Mouse (Mus musculus): Measurements from ENCODE around the gene Hist1h4h.
"Not testable (repeated sequence)": the region's sequence is repeated elsewhere in the genome, so short reads cannot be mapped to it uniquely, and the experiment has no call there.

Hist1h4h gene

DNA sequence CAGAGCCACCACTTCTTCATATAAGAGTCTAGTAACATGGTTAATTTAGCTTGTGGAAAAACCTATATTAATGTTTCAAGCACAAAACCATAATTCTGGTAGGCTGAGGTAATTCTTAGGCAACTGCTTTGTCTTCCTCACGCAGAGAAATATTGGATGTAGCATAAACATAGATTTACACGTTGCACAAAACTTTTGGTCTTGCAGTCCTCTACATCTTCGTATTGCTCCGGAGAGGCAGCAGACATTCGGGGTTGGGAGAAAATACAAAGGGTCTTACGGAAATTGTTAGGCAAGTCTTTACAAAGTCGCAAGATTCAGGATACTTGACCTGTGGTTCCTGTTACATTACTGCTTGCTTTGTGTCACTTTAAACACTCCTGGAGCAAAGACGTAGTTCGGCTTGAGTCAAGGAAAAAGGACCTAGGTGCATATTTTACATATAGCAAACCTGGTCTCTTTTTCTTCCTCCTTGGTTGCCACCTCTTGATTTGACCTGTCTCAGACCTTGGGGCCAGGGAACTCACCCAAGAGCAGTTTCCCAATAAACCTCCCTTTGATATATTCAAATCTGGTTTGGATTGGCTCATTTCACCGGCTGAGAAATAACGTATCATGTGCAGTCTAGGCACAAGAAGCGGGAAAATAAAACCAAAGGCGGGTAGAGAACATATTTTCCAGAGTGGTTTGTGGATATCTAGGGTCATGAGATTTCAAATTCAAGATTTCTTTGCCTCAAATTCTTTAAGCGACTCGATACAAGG is 3.7 kb downstream of the Hist1h4h start:
- DNase-seq (ENCODE audit: low spot score), result peak; percentile 37

DNA sequence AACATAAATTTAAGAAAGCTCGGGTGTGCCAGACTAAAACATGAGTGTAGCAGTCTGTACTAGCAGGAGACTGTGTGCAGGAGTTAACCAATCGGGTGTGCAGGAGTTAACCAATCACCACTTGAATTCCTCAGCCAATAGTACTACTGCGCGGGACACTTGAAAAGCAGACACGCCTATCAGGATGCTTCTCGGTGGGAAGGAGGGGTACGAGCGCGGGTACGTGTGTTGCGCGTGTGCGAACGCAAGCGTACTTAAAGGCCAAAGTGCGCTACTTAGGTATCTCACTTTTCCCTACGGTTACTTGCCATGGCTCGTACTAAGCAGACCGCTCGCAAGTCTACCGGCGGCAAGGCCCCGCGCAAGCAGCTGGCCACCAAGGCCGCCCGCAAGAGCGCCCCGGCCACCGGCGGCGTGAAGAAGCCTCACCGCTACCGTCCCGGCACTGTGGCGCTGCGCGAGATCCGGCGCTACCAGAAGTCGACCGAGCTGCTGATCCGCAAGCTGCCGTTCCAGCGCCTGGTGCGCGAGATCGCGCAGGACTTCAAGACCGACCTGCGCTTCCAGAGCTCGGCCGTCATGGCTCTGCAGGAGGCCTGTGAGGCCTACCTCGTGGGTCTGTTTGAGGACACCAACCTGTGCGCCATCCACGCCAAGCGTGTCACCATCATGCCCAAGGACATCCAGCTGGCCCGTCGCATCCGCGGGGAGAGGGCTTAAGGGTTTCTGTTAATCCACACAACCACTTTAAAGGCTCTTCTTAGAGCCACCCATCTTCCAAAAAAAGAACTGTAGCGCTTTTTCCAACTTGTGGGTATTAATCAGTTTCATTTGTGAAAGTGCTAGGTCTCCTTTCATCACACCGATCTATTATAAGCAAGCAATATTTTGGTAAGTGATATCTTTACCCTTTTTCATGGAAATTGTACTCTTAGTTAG is 4.6 kb downstream of the Hist1h4h start, which contains the start of gene Hist1h3g:
Hist1h3g (plus strand) TSS at position 286 of the 939 bp plus-strand sequence.
- peak; percentile 93 for DNase-seq (ENCODE audit: low spot score)

DNA sequence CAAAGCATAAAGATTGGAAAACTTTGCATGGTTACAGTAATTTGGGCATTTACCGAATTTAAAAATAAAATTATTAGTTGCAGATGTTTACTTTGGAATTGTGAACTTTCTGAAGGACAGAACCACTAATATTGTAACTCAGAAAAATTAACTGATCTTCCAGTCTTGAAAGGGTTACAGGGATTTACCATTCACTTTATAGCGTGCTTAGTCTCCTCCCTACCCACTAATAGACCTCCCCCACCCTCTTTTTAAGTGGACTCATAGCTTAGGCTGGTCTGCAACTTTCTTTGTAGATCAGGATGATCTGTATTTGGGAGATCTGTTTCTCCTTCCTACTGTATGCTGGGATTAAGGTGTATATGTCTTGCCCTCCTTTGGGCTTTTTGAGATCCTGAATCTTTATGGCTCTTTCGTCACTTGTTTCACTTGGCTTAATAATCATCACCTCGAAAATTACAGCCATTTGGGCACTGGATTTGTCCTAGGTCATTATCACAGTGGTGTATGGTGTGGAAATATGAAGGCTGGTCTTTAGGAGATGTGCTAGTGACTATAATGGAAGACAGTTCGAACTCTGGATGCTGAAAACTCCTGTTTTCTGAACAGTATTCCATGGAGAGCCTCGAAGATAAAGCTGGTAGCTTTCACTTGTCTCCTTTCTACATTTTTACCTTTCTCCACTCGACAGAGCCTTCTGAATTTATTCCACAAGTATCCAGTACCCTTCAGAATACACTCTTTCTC is 5.4 kb downstream of the Hist1h4h start:
- DNase-seq (ENCODE audit: low spot score), result no peak

DNA sequence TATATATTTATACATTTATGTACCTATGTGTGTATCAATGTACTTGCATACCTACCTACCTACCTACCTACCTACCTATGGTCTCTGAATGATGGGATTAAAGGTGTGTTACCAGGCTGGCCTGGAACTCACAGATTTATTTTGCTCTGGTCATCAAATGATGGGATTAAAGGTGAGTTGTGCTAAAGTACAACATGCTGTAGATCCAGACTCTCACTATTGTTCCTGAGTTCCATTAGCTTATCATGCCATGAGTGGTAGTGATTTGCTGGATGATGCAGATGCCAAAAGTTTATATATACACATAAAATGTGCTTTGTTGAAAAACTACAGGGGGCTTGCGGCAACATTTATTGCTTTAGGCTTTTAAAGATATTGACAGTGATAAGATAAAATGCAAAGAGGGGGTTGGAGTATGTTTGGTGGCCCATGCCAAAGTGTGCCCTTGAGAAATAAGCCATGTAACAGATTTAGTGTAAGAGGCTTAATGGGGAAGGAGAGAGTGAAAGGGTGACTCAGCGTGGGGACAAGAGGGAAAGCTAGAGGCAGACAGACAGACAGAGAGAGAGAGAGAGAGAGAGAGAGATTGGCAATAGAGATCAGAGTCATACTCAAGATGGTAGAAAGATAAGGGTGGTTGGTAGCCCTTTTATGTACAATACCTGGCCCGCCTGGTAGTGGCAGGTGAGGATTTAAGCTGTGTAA is 6.3 kb downstream of the Hist1h4h start:
- DNase-seq (ENCODE audit: low spot score), result no peak

DNA sequence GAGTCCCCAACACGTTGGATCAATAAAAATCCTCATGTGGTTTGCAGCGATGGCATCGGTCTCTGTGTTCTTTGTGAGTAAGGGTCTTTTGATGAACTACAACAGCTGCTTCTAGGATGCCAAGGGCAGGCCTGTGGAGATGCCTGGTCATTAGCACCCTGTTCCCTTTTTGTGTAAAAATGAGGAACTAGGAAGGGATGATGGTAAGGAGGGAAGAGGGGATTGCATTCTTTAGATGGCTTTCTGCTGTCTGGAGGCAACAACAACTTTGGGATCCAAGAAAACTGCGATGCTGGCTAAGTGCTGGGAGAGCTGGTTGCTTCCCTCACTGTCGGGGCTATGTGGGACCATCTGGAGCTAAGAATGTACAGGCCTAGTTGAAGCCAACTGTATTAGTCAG is 7.4 kb downstream of the Hist1h4h start:
- DNase-seq (ENCODE audit: low spot score), result no peak

DNA sequence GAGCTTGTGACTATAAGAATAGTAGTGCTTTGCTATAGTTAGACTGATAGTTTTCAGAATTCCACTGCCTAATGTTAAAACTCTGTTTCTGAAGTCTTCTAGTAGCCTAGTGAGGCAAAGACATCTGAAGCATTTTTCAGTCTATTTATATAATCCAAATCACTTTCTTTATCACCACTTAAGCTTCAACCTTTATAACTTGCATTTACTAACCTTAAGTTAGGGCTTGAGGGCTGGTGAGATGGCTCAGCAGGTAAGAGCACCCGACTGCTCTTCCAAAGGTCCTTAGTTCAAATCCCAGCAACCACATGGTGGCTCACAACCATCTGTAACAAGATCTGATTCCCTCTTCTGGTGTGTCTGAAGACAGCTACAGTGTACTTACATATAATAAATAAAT is 9.0 kb downstream of the Hist1h4h start:
- DNase-seq (ENCODE audit: low spot score), result not testable (repeated sequence)

DNA sequence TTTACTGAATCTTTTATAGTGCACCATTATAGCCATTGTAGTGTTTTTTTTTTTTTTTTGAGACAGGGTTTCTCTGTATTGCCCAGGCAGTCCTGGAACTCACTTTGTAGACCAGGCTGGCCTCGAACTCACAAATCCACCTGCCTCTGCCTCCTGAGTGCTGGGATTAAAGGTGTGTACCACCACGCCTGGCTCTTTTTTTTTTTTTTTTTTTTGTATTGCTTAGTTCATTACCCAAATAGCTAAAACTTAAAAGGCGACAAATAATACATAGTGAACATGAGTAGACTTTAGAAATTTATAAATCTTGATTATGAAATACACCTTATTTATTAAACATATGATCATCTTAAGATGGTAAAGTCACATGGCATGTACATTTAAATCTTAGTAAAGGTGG is 10.6 kb downstream of the Hist1h4h start:
- no peak for DNase-seq (ENCODE audit: low spot score)

DNA sequence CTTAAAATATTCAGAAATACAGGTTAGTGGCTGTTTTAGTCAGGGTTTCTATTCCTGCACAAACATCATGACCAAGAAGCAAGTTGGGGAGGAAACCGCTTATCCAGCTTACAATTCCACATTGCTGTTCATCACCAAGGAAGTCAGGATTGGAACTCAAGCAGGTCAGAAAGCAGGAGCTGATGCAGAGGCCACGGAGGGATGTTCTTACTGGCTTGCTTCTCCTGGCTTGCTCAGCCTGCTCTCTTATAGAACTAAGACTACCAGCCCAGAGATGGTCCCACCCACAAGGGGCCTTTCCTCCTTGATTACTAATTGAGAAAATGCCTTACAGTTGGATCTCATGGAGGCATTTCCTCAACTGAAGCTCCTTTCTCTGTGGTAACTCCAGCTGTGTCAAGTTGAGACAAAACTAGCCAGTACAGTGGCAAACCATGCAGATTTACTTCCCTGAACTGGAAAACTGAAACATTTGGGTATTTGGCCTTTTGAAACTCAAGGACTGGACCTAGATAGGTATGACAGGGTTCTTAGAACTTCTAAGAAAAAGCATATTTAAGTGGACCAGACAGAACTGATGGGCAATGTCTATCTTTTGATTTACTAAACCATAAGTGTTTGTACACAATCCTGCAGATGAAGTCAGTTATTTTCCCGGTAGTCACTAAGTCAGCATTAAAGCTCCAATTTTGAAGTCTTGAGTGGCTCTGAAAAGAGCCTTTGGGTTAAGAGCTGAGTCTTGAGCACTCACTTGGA is 11.6 kb downstream of the Hist1h4h start:
- DNase-seq (ENCODE audit: low spot score), result not testable (repeated sequence)

DNA sequence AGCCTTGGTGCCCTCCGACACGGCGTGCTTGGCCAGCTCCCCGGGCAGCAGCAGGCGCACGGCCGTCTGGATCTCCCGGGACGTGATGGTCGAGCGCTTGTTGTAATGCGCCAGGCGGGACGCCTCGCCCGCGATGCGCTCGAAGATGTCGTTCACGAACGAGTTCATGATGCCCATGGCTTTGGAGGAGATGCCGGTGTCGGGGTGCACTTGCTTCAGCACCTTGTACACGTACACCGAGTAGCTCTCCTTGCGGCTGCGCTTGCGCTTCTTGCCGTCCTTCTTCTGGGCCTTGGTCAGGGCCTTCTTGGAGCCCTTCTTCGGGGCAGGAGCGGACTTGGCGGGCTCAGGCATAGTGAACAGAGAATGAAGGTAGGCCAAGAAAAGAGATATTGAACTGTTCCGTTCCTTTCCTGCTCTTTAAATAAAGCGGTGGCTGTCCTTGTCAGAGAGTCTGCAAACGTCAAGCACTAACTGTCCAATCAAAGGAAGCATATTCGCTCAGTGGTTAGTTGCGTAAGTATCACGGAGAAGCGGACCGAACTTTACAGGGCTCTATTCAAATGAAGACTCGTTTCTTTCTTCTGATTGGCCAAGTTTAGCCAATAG is 12.3 kb downstream of the Hist1h4h start, which contains the start of gene Hist1h2bh:
Hist1h2bh (minus strand) TSS at position 394 of the 609 bp plus-strand sequence.
- DNase-seq (ENCODE audit: low spot score), result peak; percentile 81

DNA sequence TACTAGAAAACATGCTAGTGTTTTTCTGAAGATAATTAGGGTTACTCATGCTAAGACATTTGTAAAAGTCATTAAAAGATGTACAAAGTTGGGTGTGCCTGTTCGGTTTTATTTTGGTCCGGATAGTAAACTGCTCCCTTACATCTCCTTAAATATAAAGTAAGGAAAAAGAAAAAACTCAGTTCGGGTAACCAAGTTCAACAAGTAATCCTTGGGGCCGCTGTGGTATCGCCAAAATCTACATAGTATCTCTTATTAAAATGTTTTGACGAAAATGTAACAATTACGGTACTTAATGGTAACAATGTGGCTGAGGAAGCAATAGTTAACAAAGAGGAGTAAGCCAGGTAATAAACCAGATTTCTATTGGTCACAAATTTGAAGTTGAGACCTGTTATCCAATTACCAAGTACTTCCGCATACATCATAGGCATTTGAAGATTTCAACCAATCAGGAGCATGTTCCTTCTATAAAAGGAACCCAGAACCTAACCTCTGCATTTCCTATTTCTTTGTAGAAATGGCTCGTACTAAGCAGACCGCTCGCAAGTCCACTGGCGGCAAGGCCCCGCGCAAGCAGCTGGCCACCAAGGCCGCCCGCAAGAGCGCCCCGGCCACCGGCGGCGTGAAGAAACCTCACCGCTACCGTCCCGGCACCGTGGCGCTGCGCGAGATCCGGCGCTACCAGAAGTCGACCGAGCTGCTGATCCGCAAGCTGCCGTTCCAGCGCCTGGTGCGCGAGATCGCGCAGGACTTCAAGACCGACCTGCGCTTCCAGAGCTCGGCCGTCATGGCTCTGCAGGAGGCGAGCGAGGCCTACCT is 13.3 kb downstream of the Hist1h4h start, which contains the start of gene Hist1h3f:
Hist1h3f (plus strand) TSS at position 88 of the 822 bp plus-strand sequence.
- DNase-seq (ENCODE audit: low spot score), result peak; percentile 93

DNA sequence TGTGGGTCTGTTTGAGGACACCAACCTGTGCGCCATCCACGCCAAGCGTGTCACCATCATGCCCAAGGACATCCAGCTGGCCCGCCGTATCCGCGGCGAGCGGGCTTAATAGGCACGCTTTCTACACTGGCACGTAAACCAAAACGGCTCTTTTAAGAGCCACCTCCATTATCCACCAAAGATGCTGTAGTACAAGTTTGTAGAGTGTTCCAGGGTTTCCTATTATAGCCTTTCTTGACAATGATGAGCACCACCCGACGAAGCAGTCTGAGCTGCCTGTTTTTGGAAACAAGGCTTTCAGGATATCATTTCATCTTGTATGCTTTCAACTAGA is 13.9 kb downstream of the Hist1h4h start:
- not testable (repeated sequence) for DNase-seq (ENCODE audit: low spot score)

DNA sequence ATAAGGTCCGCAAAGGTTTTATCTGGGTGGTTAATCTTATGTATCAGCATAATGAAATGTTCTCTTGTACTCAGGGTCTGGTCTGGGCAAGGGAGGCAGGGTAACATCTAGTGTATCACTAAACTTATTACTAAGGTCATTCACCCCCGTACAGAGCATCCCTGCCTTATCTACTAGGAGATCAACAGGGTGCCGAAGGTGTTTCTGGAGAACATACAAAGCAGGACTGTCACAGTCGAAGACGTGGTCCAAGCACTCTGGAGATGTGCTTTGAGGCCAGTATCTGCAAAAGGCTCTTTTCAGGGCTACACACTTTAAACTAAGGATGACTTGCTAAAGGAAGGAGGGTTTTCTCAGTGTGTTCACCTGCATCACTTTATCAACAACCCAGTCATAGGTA is 15.8 kb downstream of the Hist1h4h start:
- no peak for DNase-seq (ENCODE audit: low spot score)

DNA sequence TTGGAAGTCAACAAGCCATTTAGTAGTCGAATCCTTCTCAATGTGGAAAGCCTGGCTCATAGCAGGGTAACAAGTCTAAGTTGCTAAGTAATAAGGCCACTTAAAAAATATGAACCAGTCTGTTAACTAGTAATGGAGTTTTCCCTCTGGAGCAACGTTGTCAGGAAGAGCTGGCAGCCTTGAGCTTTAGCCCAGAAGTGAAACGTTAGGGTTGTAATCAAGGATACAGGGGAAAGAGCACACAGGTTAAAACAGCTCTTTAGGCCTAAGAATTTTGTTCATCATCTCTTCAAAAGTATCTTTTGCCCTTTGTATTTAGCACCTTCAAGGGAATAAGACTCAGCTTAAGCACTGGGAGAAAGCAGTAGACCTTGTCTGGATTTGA is 19.9 kb downstream of the Hist1h4h start:
- DNase-seq (ENCODE audit: low spot score), result no peak

DNA sequence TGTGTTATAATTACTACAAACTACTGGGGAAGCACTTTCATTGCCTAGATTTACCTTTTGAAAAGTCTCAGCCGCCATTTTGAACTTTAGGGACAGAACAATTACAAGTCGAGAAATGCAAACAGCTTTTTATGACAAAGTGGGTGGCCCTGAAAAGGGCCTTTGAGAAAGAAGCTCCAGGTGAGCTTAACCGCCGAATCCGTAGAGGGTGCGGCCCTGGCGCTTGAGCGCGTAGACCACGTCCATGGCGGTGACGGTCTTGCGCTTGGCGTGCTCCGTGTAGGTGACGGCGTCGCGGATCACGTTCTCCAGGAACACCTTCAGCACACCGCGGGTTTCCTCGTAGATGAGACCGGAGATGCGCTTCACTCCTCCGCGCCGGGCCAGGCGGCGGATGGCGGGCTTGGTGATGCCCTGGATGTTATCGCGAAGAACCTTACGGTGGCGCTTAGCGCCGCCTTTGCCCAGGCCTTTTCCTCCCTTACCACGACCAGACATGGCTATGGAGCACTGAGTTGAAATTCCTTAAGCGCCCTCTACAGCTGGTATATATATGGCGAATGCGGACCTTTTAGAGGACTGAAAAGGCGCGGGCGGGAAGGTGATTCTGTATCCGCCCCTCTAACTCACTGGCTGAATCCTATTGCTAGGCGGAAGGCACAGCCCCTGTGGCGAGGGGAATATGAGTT is 20.4 kb downstream of the Hist1h4h start, which contains the start of gene Hist1h4f:
Hist1h4f (minus strand) TSS at position 503 of the 689 bp plus-strand sequence.
- DNase-seq (ENCODE audit: low spot score), result peak; percentile 93

DNA sequence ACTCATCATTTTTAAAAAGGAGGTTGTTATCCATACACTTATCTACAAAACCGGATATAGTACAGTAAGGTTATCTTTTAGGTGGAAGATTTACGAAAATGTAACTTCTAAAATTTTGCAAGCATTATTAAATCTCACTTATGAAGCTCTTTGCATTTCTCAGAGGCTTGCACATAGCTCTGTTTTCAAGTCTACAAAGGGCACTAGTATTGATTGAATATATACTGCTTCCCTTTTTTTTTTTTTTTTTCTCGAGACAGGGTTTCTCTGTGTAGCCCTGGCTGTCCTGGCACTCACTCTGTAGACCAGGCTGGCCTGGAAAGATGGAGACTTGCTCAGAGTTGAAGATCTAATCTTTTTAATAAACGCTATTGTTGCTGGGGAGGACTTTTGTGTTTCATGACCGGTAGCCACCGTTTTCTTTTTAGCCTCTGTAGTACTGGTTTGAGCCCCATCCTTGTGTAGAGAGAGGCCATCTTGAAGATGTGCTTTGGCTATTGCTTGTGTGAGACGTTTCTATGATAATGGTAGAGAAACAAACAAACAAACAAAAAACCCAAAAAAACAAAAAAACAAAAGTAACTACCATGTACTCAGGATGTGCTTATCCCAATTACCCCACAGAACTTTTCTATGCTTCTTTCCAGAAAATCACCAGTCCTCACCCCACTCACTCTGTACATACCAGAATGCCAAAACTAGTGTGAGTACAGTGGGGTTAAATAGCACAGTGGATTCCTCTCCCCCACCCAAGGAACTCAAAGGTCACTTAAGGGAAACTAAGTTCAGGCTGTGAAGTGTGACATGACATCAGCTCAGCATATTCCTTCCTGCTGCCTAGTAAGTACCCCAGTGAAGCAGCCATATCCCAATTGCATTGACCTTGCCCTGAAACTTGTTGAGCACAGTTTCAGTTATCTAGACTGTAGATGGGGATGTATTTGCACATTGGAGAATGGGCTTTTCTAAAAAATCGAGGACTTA is 21.4 kb downstream of the Hist1h4h start:
- DNase-seq (ENCODE audit: low spot score), result no peak

DNA sequence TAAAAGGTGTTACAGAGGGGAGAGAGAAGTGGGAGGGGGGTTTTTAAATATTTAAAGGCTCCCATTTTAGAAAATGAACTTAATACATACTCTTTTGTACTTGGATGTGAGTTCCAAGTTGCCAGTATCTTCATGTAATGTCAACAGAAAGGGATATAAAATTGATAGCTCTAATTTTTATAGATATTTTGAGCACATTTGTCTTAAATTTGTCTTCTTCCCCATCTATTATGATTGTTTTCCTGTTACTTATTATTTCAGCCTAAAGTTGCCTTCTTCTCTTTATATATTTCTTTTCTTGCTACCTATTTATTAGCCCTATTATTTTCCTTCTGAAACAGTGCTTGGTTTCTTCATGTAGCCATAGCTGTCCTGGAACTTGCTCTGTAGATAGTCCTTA is 22.1 kb downstream of the Hist1h4h start, which contains the start of gene Hist1h1d:
Hist1h1d (plus strand) TSS at position 301 of the 400 bp plus-strand sequence.
- no peak for DNase-seq (ENCODE audit: low spot score)

DNA sequence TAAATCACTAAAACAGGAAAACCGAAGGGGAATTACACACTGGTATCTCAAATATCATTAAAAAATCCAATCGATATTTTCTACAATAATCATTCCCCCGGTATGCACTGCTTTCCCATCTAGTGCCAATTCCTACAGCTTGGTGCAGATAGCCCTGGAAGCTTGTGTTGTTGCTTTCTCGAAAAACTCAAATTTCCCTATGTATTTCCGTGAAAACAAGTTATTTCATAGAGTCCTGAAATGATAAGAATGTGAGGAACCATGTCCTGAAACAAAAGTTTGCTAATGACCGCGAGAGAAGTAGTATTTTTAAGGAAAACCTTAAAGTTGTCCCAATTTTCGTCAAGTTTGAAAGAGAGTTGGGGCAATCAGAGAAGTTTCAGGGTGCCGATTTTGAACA is 23.5 kb downstream of the Hist1h4h start:
- DNase-seq (ENCODE audit: low spot score), result no peak
